Mouse (Mus musculus): ENCODE measurements around the gene Cbfa2t2. TPM values are rescaled to one million over a fixed set of nuclear protein-coding genes. Genes with fewer than 3 reads are reported as not detected.

Cbfa2t2 gene
- polyA plus RNA-seq, 1 experiment from 2014 or later: 43.6 TPM

GRCm38 (mm10) chr2:154538710-154539109 lies 102.4 kb downstream of the Cbfa2t2 start:
- no peaks in the 10 kb centered on the region for H3K27me3 ChIP-seq
- H3K4me1 ChIP-seq: peaks cover 7% of the 10 kb centered on the region; the same call in 1 of the 2 replicates
- no peak for ATAC-seq (ENCODE audit: insufficient number of reproducible peaks, low FRiP score, low TSS enrichment, low read depth)
- H3K9ac ChIP-seq: no peak overlapping the region
- 71% methylated on average over 3 of the region's 3 CpGs for WGBS
- peaks cover 29% of the 10 kb centered on the region for H3K36me3 ChIP-seq
- no peak overlapping the region for H3K27ac ChIP-seq (replicated peaks)
- H3K4me2 ChIP-seq (replicated peaks): no peak overlapping the region
- no peaks in the 10 kb centered on the region for H3K9me3 ChIP-seq (replicated peaks)
- no peak overlapping the region for H3K4me3 ChIP-seq (replicated peaks)

GRCm38 (mm10) chr2:154539720-154540119 lies 103.4 kb downstream of the Cbfa2t2 start:
- Histone ChIP-seq H3K27me3 (no peaks in the 10 kb centered on the region), H3K4me1 (peaks cover 10% of the 10 kb centered on the region; the same call in 1 of the 2 replicates), H3K9me3 (replicated peaks) (no peaks in the 10 kb centered on the region), H3K4me3 (replicated peaks) (no peak overlapping the region), H3K27ac (replicated peaks) (no peak overlapping the region), H3K9ac (no peak overlapping the region), H3K4me2 (replicated peaks) (no peak overlapping the region), H3K36me3 (peaks cover 19% of the 10 kb centered on the region)
- ATAC-seq (ENCODE audit: insufficient number of reproducible peaks, low FRiP score, low TSS enrichment, low read depth): no peak
- 73% methylated on average over 3 of the region's 3 CpGs for WGBS

GRCm38 (mm10) chr2:154541630-154542029 lies 105.3 kb downstream of the Cbfa2t2 start:
- Histone ChIP-seq H3K4me1 (peaks cover 10% of the 10 kb centered on the region; the same call in 1 of the 2 replicates), H3K27me3 (no peaks in the 10 kb centered on the region), H3K9me3 (replicated peaks) (no peaks in the 10 kb centered on the region), H3K36me3 (0 out of 2 replicates have a peak, but pooled peaks cover under 1% of the 10 kb centered on the region), H3K27ac (replicated peaks) (no peak overlapping the region), H3K4me2 (replicated peaks) (no peak overlapping the region), H3K4me3 (replicated peaks) (no peak overlapping the region), H3K9ac (no peak overlapping the region)
- ATAC-seq (ENCODE audit: insufficient number of reproducible peaks, low FRiP score, low TSS enrichment, low read depth): no peak
- WGBS: 71% methylated on average over 2 of the region's 2 CpGs

- Histone ChIP-seq H3K36me3 (no peaks in the 10 kb centered on the region), H3K4me2 (replicated peaks) (no peak overlapping the region), H3K27me3 (no peaks in the 10 kb centered on the region), H3K4me1 (peaks cover 9% of the 10 kb centered on the region; the same call in 1 of the 2 replicates), H3K27ac (replicated peaks) (no peak overlapping the region), H3K9me3 (replicated peaks) (no peaks in the 10 kb centered on the region), H3K4me3 (replicated peaks) (no peak overlapping the region), H3K9ac (no peak overlapping the region)
- no peak for ATAC-seq (ENCODE audit: insufficient number of reproducible peaks, low FRiP score, low TSS enrichment, low read depth)
- WGBS: 82% methylated on average over 9 of the region's 9 CpGs
Measured at GRCm38 (mm10) chr2:154543567-154544347, 107.5 kb downstream of the Cbfa2t2 start.

GRCm38 (mm10) chr2:154546711-154547110 lies 110.4 kb downstream of the Cbfa2t2 start, which contains the start of gene 1700003F12Rik:
1700003F12Rik (plus strand) TSS chr2:154547085.
- Histone ChIP-seq H3K9me3 (replicated peaks) (no peaks in the 10 kb centered on the region), H3K4me3 (replicated peaks) (no peak within 1 kb of the TSS), H3K4me1 (peaks cover 27% of the 10 kb centered on the region), H3K36me3 (no peaks in the 10 kb centered on the region), H3K9ac (no peak within 1 kb of the TSS), H3K27ac (replicated peaks) (no peak within 1 kb of the TSS), H3K27me3 (peaks cover 7% of the 10 kb centered on the region), H3K4me2 (replicated peaks) (no peak within 1 kb of the TSS)
- 93% methylated on average over 10 of the region's 10 CpGs for WGBS
- no peak for ATAC-seq (ENCODE audit: insufficient number of reproducible peaks, low FRiP score, low TSS enrichment, low read depth)

GRCm38 (mm10) chr2:154548688-154549087 lies 112.4 kb downstream of the Cbfa2t2 start:
- peaks cover 36% of the 10 kb centered on the region for H3K4me1 ChIP-seq
- peaks cover 7% of the 10 kb centered on the region for H3K27me3 ChIP-seq
- no peak overlapping the region for H3K4me3 ChIP-seq (replicated peaks)
- WGBS: 58% methylated on average over 3 of the region's 3 CpGs
- H3K36me3 ChIP-seq: no peaks in the 10 kb centered on the region
- no peak overlapping the region for H3K27ac ChIP-seq (replicated peaks)
- no peak overlapping the region for H3K9ac ChIP-seq
- ATAC-seq (ENCODE audit: insufficient number of reproducible peaks, low FRiP score, low TSS enrichment, low read depth): no peak
- peak overlapping the region; percentile 87; the same call in 1 of the 2 replicates for H3K4me2 ChIP-seq (replicated peaks)
- H3K9me3 ChIP-seq (replicated peaks): no peaks in the 10 kb centered on the region

GRCm38 (mm10) chr2:154549127-154549885 lies 113.0 kb downstream of the Cbfa2t2 start:
- Histone ChIP-seq H3K27ac (replicated peaks) (no peak overlapping the region), H3K4me3 (replicated peaks) (peak overlapping the region; percentile 48), H3K4me2 (replicated peaks) (peak overlapping the region; percentile 87), H3K36me3 (no peaks in the 10 kb centered on the region), H3K4me1 (peaks cover 32% of the 10 kb centered on the region), H3K9ac (no peak overlapping the region; the same call in 1 of the 2 replicates), H3K27me3 (peaks cover 7% of the 10 kb centered on the region), H3K9me3 (replicated peaks) (no peaks in the 10 kb centered on the region)
- peak; percentile 58; the same call in 1 of the 2 replicates for ATAC-seq (ENCODE audit: insufficient number of reproducible peaks, low FRiP score, low TSS enrichment, low read depth)
- WGBS: 4% methylated on average over 48 of the region's 48 CpGs

GRCm38 (mm10) chr2:154549886-154550189 lies 113.6 kb downstream of the Cbfa2t2 start:
- no peak for ATAC-seq (ENCODE audit: insufficient number of reproducible peaks, low FRiP score, low TSS enrichment, low read depth)
- Histone ChIP-seq H3K4me2 (replicated peaks) (peak overlapping the region; percentile 87), H3K9ac (no peak overlapping the region), H3K4me3 (replicated peaks) (peak overlapping the region; percentile 48), H3K4me1 (peaks cover 36% of the 10 kb centered on the region), H3K27me3 (peaks cover 7% of the 10 kb centered on the region), H3K36me3 (no peaks in the 10 kb centered on the region), H3K27ac (replicated peaks) (no peak overlapping the region), H3K9me3 (replicated peaks) (no peaks in the 10 kb centered on the region)
- WGBS: 18% methylated on average over 20 of the region's 20 CpGs

GRCm38 (mm10) chr2:154550937-154551336 lies 114.7 kb downstream of the Cbfa2t2 start:
- no peak overlapping the region for H3K4me2 ChIP-seq (replicated peaks)
- H3K9ac ChIP-seq: no peak overlapping the region
- WGBS: 69% methylated on average over 2 of the region's 2 CpGs
- H3K9me3 ChIP-seq (replicated peaks): no peaks in the 10 kb centered on the region
- peaks cover 43% of the 10 kb centered on the region for H3K4me1 ChIP-seq
- peaks cover 7% of the 10 kb centered on the region for H3K27me3 ChIP-seq
- H3K27ac ChIP-seq (replicated peaks): no peak overlapping the region
- no peaks in the 10 kb centered on the region for H3K36me3 ChIP-seq
- no peak for ATAC-seq (ENCODE audit: insufficient number of reproducible peaks, low FRiP score, low TSS enrichment, low read depth)
- H3K4me3 ChIP-seq (replicated peaks): no peak overlapping the region

GRCm38 (mm10) chr2:154551476-154551875 lies 115.2 kb downstream of the Cbfa2t2 start, which contains the start of gene Actl10:
Actl10 (plus strand) TSS chr2:154551776.
- peaks cover 7% of the 10 kb centered on the region for H3K27me3 ChIP-seq
- H3K4me2 ChIP-seq (replicated peaks): peak within 1 kb of the TSS; percentile 45
- peak within 1 kb of the TSS; percentile 22 for H3K4me3 ChIP-seq (replicated peaks)
- ATAC-seq (ENCODE audit: insufficient number of reproducible peaks, low FRiP score, low TSS enrichment, low read depth): no peak
- no peaks in the 10 kb centered on the region for H3K36me3 ChIP-seq
- WGBS: 79% methylated on average over 4 of the region's 4 CpGs
- H3K9ac ChIP-seq: no peak within 1 kb of the TSS
- H3K9me3 ChIP-seq (replicated peaks): no peaks in the 10 kb centered on the region
- peaks cover 43% of the 10 kb centered on the region for H3K4me1 ChIP-seq
- peak within 1 kb of the TSS; percentile 18; the same call in 1 of the 2 replicates for H3K27ac ChIP-seq (replicated peaks)

- 34% methylated on average over 21 of the region's 21 CpGs for WGBS
- Histone ChIP-seq H3K4me3 (replicated peaks) (peak overlapping the region; percentile 22; the same call in 1 of the 2 replicates), H3K9ac (no peak overlapping the region), H3K36me3 (no peaks in the 10 kb centered on the region), H3K27me3 (peaks cover 7% of the 10 kb centered on the region), H3K4me1 (peaks cover 44% of the 10 kb centered on the region), H3K4me2 (replicated peaks) (peak overlapping the region; percentile 45), H3K9me3 (replicated peaks) (no peaks in the 10 kb centered on the region), H3K27ac (replicated peaks) (no peak overlapping the region)
- ATAC-seq (ENCODE audit: insufficient number of reproducible peaks, low FRiP score, low TSS enrichment, low read depth): no peak
Measured at GRCm38 (mm10) chr2:154551927-154552326, 115.6 kb downstream of the Cbfa2t2 start.
